Mouse (Mus musculus) neural tube, embryonic 12.5 days (tissue): Measurements from ENCODE around the gene A030005L19Rik. TPM values are rescaled to one million over a fixed set of nuclear protein-coding genes. Genes with fewer than 3 reads are reported as not detected.
"Not testable (repeated sequence)": the region's sequence is repeated elsewhere in the genome, so short reads cannot be mapped to it uniquely, and the experiment has no call there.

Source experiments
- ATAC-seq: fragments of 200-750 bp; cut with Nextera tagmentation; 2 replicates; pipeline ENCODE4 v1.8.0; 2017; ENCODE audit warnings: low read depth, mild to moderate bottlenecking, moderate TSS enrichment, moderate library complexity; ENCODE audit not compliant: low FRiP score
- H3K27ac ChIP-seq: fragments of 300-500 bp; sonication (generic); 2 replicates; pipeline ENCODE4 v1.5.1; 2016
- H3K27me3 ChIP-seq: fragments of 300-500 bp; sonication (generic); replicated peaks from 2 replicates; pipeline ENCODE4 v1.6.1; 2016; ENCODE audit warnings: mild to moderate bottlenecking
- H3K36me3 ChIP-seq: fragments of 300-500 bp; sonication (generic); 2 replicates; pipeline ENCODE4 v1.6.1; 2016; ENCODE audit warnings: mild to moderate bottlenecking
- H3K4me1 ChIP-seq: fragments of 300-500 bp; sonication (generic); 2 replicates; pipeline ENCODE4 v1.6.1; 2016
- H3K4me2 ChIP-seq: fragments of 300-500 bp; sonication (generic); replicated peaks from 2 replicates; pipeline ENCODE4 v1.6.1; 2016; ENCODE audit warnings: mild to moderate bottlenecking
- H3K4me3 ChIP-seq: fragments of 300-500 bp; sonication (generic); 2 replicates; pipeline ENCODE4 v1.5.1; 2016
- H3K9ac ChIP-seq: fragments of 300-500 bp; sonication (generic); 2 replicates; pipeline ENCODE4 v1.6.1; 2016; ENCODE audit warnings: mild to moderate bottlenecking
- H3K9me3 ChIP-seq: fragments of 300-500 bp; sonication (generic); 2 replicates; pipeline ENCODE4 v1.6.1; 2016; ENCODE audit warnings: mild to moderate bottlenecking
- WGBS: fragments of 180-500 bp; shearing (Covaris S2); methylation state at CpG from one replicate; pipeline ENCODE4 v1.1.7; 2016; 5-methylcytosine and 5-hydroxymethylcytosine counted together
- polyA plus RNA-seq: library from polyadenylated mRNA; unstranded; fragments of >200 nt; fragmentation: Nextera tagmentation; extraction: Ambion mirVana; gene quantifications from 2 replicates; pipeline ENCODE4 v1.2.1, GENCODE M21; 2016

The A030005L19Rik gene
- polyA plus RNA-seq, 1 experiment from 2014 or later, result 0.33 TPM

DNA sequence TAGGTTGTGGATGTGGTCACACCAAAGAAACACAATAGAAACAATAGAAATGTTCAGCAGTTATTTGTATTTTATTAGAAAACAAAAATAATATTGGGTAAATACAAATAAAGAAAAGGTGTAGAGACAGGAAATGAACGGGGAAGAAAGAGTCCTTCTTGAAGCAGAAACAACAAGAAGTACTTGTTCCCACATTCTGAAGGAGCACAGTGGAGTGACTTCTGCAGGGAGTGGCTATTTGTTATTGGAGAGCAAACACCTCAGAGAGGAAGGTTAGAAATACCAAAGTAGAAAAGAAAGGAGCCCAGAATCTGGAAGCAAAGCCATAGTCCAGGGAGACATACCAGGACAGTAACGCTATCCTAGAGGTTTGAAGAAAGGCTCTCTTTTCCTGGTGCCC, 29.4 kb downstream of the A030005L19Rik start:
- not testable (repeated sequence) for H3K9ac ChIP-seq, H3K9me3 ChIP-seq, H3K27me3 ChIP-seq, H3K4me3 ChIP-seq, H3K36me3 ChIP-seq, H3K4me1 ChIP-seq, H3K4me2 ChIP-seq, ATAC-seq, H3K27ac ChIP-seq
- WGBS, result 89% methylated on average over 1 of the region's 2 CpGs

DNA sequence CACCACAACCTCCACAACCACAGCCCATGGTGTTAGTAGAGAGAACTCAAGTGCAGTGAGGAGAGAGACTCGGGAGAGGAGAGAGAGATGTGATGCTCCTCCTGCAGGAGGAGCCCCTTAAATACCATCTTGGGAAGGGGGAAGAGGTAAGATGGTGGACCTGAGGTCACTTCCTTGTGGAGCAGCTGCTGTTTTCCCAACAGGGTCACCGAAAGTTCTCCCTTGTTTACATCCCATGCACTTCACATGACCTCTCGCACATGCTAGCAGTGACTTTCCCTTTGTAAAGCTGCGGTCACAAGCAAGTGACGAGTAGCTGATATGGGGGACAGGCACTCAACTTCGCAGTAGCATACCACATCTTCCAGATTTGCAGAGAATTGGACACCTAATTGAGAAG, 30.2 kb downstream of the A030005L19Rik start, which contains the start of gene A030003K21Rik:
Gene A030003K21Rik (minus strand): TSS at position 94 of the 400 bp plus-strand sequence.
- not testable (repeated sequence) for H3K4me1 ChIP-seq, H3K9ac ChIP-seq, H3K36me3 ChIP-seq, H3K4me3 ChIP-seq, H3K4me2 ChIP-seq, ATAC-seq, H3K27ac ChIP-seq, H3K27me3 ChIP-seq, H3K9me3 ChIP-seq
- no CpG with 5 or more reads among the region's 6 CpGs for WGBS

GRCm38 (mm10) chr1:82946029-82946428, 32.9 kb downstream of the A030005L19Rik start:
- not testable (repeated sequence) for H3K4me1 ChIP-seq, H3K27ac ChIP-seq, H3K4me3 ChIP-seq, H3K9ac ChIP-seq, ATAC-seq, H3K27me3 ChIP-seq, H3K4me2 ChIP-seq, H3K9me3 ChIP-seq, H3K36me3 ChIP-seq
- 100% methylated on average over 2 of the region's 2 CpGs for WGBS

DNA sequence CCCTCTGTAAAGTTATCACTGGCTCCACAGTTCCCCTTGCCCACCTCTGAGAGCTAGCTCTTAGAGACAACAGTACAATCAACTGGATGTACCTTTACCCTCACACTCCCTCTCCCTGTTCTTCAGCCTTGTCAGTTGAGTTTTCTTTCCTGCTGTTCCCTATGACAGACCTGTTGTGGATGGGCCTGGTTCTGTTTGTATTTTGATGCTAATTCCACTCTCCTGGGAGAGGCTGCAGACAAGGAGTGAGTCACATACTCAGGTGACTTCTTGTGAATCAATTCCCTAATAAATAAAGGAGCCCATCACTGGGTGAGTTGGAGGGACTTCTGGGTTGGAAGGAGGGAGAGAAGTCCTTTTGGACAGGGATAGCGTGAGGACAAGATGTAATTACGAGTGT, 35.5 kb downstream of the A030005L19Rik start:
- Histone ChIP-seq H3K4me3 (no peak overlapping the region), H3K4me1 (no peaks in the 10 kb centered on the region), H3K27me3 (no peaks in the 10 kb centered on the region), H3K9me3 (no peaks in the 10 kb centered on the region), H3K9ac (no peak overlapping the region), H3K36me3 (no peaks in the 10 kb centered on the region), H3K4me2 (no peak overlapping the region), H3K27ac (no peak overlapping the region)
- 89% methylated on average over 2 of the region's 2 CpGs for WGBS
- no peak for ATAC-seq

- H3K36me3 ChIP-seq, H3K27me3 ChIP-seq, H3K9ac ChIP-seq, H3K9me3 ChIP-seq, ATAC-seq, H3K4me1 ChIP-seq, H3K27ac ChIP-seq, H3K4me2 ChIP-seq, H3K4me3 ChIP-seq: not testable (repeated sequence)
These were observed 42.8 kb downstream of the A030005L19Rik start, which contains the start of gene Gm7544 for GRCm38 (mm10) chr1:82955913-82956312. Gene Gm7544, minus strand, starts transcription at chr1:82956013.

- no peaks in the 10 kb centered on the region for H3K36me3 ChIP-seq
- no peak within 1 kb of the TSS for H3K27ac ChIP-seq
- 93% methylated on average over 11 of the region's 11 CpGs for WGBS
- H3K4me1 ChIP-seq, result no peaks in the 10 kb centered on the region
- no peak within 1 kb of the TSS for H3K4me3 ChIP-seq
- no peaks in the 10 kb centered on the region for H3K27me3 ChIP-seq
- no peaks in the 10 kb centered on the region for H3K9me3 ChIP-seq
- H3K4me2 ChIP-seq, result no peak within 1 kb of the TSS
- ATAC-seq, result no peak
- H3K9ac ChIP-seq, result no peak within 1 kb of the TSS
These were observed 46.8 kb downstream of the A030005L19Rik start, which contains the start of gene Gm47955 for GRCm38 (mm10) chr1:82959870-82960385. Gene Gm47955, plus strand, starts transcription at chr1:82960286.

Other genes with a start within 250 kb of the A030005L19Rik start
- 272 and 294 TPM in 2 replicates for gene Mff, start 188.4 kb upstream of the A030005L19Rik start, polyA plus RNA-seq
- 0.22 TPM in 1 of 2 replicates, not detected in the other for gene Tm4sf20, start 144.9 kb upstream of the A030005L19Rik start, polyA plus RNA-seq
- not detected in 2 replicates for gene Gm47791, start 142.1 kb upstream of the A030005L19Rik start, polyA plus RNA-seq
- 44.7 and 54.5 TPM in 2 replicates for gene Agfg1, start 73.8 kb upstream of the A030005L19Rik start, polyA plus RNA-seq
- not detected in 2 replicates for gene A030014E15Rik, start 11.6 kb downstream of the A030005L19Rik start, polyA plus RNA-seq
- not detected in 2 replicates for gene Gm6217, start 18.1 kb downstream of the A030005L19Rik start, polyA plus RNA-seq
- gene A030003K21Rik, start 30.1 kb downstream of the A030005L19Rik start, polyA plus RNA-seq, result not detected in 2 replicates
- not detected in 2 replicates for gene Gm7544, start 42.7 kb downstream of the A030005L19Rik start, polyA plus RNA-seq
- gene Gm47955, start 47.0 kb downstream of the A030005L19Rik start, polyA plus RNA-seq, result not detected in 2 replicates
- gene Gm47959, start 87.2 kb downstream of the A030005L19Rik start, polyA plus RNA-seq, result not detected in 2 replicates
- gene Slc19a3, start 125.1 kb downstream of the A030005L19Rik start, polyA plus RNA-seq, result 0.28 and 0.82 TPM in 2 replicates
- gene Krtap28-10, start 129.2 kb downstream of the A030005L19Rik start, polyA plus RNA-seq, result not detected in 2 replicates
- gene Gm47969, start 131.6 kb downstream of the A030005L19Rik start, polyA plus RNA-seq, result not detected in 2 replicates
- not detected in 2 replicates for gene A030005K14Rik, start 146.1 kb downstream of the A030005L19Rik start, polyA plus RNA-seq
- not detected in 2 replicates for gene Krtap28-13, start 147.6 kb downstream of the A030005L19Rik start, polyA plus RNA-seq
- not detected in 2 replicates for gene Ccl20, start 203.4 kb downstream of the A030005L19Rik start, polyA plus RNA-seq
- 0.11 TPM in 1 of 2 replicates, not detected in the other for gene Daw1, start 246.4 kb downstream of the A030005L19Rik start, polyA plus RNA-seq